Mouse (Mus musculus) liver, postnatal 0 days (tissue): ENCODE results near the gene Tldc1. TPM values are rescaled to one million over a fixed set of nuclear protein-coding genes. Genes with fewer than 3 reads are reported as not detected.
A peak's percentile ranks its signal among the peaks of the same experiment; 100 is the strongest.

Experiments used
- ATAC-seq: fragments of 200-750 bp; cut with Nextera tagmentation; 2 replicates; pipeline ENCODE4 v1.8.0; 2017; ENCODE audit warnings: mild to moderate bottlenecking, moderate library complexity
- DNase-seq: peaks from one replicate; pipeline ENCODE4 v3.0.0-alpha.2; 2016
- H3K27ac ChIP-seq: fragments of 300-500 bp; sonication (generic); 2 replicates; pipeline ENCODE4 v1.5.1; 2014; ENCODE audit warnings: antibody characterized with exemption, moderate library complexity, mild to moderate bottlenecking, low read depth
- H3K27me3 ChIP-seq: fragments of 300-500 bp; sonication (generic); 2 replicates; pipeline ENCODE4 v1.6.1; 2014; ENCODE audit warnings: low read length, control low read depth, mixed read lengths; ENCODE audit not compliant: insufficient read depth
- H3K36me3 ChIP-seq: fragments of 300-500 bp; sonication (generic); replicated peaks from 2 replicates; pipeline ENCODE4 v1.6.1; 2014; ENCODE audit warnings: mild to moderate bottlenecking, control low read depth, low read length, moderate library complexity, mixed read lengths; ENCODE audit not compliant: insufficient read depth
- H3K4me1 ChIP-seq: fragments of 300-500 bp; sonication (generic); 2 replicates; pipeline ENCODE4 v1.6.1; 2014; ENCODE audit warnings: antibody characterized with exemption, mild to moderate bottlenecking, control low read depth; ENCODE audit not compliant: insufficient read depth
- H3K4me2 ChIP-seq: fragments of 300-500 bp; sonication (generic); 2 replicates; pipeline ENCODE4 v1.6.1; 2014; ENCODE audit warnings: low read depth, mild to moderate bottlenecking, low read length, moderate library complexity, mixed read lengths
- H3K4me3 ChIP-seq: fragments of 300-500 bp; sonication (generic); 2 replicates; pipeline ENCODE4 v1.5.1; 2014; ENCODE audit warnings: low read depth, low read length
- H3K9ac ChIP-seq: fragments of 300-500 bp; sonication (generic); replicated peaks from 2 replicates; pipeline ENCODE4 v1.6.1; 2014; ENCODE audit warnings: mild to moderate bottlenecking, moderate library complexity
- H3K9me3 ChIP-seq: fragments of 300-500 bp; sonication (generic); 2 replicates; pipeline ENCODE4 v1.6.1; 2016; ENCODE audit warnings: mild to moderate bottlenecking, control low read depth, low read length, mixed read lengths
- CTCF ChIP-seq: sonication (generic); IDR thresholded peaks from 2 replicates; pipeline ENCODE4 v1.5.1; 2016; ENCODE audit warnings: antibody characterized with exemption, low read depth
- EP300 ChIP-seq: IDR thresholded peaks from 2 replicates; pipeline ENCODE4 v1.6.1; 2016; ENCODE audit warnings: antibody characterized with exemption, low read depth, mild to moderate bottlenecking
- WGBS: fragments of 180-500 bp; shearing (Covaris S2); extraction: QIAGEN DNeasy Blood & Tissue Kit; methylation state at CpG from one replicate; pipeline ENCODE4 v1.1.7; 2014; ENCODE audit not compliant: insufficient replicate concordance; 5-methylcytosine and 5-hydroxymethylcytosine counted together
- polyA plus RNA-seq: library from polyadenylated mRNA; unstranded; fragments of >200 nt; fragmentation: Nextera tagmentation; extraction: Ambion mirVana; gene quantifications from 2 replicates; pipeline ENCODE4 v1.2.1, GENCODE M21; 2015

Tldc1 gene
- polyA plus RNA-seq, 1 experiment from 2014 or later, result 4.6 TPM

DNA sequence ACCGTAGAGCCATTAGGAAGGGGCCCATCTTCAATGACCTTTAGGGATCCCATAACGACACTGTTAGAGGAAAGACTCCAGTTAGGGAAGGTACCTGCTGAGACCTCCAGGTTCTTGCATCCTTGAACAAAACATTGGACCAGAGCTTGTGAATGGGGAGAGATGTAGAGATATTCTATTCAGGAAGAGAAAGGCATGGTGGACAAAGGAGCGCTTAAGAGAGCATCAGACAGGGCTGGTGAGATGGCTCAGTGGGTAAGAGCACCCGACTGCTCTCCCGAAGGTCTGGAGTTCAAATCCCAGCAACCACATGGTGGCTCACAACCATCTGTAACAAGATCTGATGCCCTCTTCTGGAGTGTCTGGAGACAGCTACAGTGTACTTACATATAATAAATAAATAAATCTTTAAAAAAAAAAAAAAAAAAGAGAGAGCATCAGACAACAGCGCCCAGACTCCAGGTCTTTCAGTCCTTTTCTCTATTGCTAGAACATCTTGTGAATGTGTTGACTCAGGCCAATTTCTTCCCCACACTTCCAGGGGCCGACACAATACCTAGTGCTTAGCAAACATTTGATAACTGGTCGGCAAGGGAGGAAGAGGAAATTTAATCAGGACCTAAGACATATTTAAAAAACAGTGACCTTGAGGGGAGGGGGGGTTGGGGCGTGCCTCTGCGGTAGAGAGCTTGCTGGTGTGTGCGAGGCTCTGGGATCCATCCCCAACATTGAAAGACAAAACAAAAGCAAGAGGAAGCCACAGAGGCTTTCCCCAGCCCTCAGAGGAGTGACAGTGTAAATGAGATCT, 40.9 kb downstream of the Tldc1 start:
- WGBS, result 59% methylated on average over 11 of the region's 11 CpGs
- H3K9me3 ChIP-seq, result no peaks in the 10 kb centered on the region
- ATAC-seq (no peak), DNase-seq (no peak)
- no peaks in the 10 kb centered on the region for H3K27me3 ChIP-seq
- H3K9ac ChIP-seq, result no peak overlapping the region
- H3K27ac ChIP-seq, result no peak overlapping the region
- no peak overlapping the region for H3K4me2 ChIP-seq
- no peak for TF ChIP-seq EP300
- no peak for TF ChIP-seq CTCF
- H3K36me3 ChIP-seq, result no peaks in the 10 kb centered on the region
- H3K4me3 ChIP-seq, result no peak overlapping the region
- no peaks in the 10 kb centered on the region for H3K4me1 ChIP-seq

DNA sequence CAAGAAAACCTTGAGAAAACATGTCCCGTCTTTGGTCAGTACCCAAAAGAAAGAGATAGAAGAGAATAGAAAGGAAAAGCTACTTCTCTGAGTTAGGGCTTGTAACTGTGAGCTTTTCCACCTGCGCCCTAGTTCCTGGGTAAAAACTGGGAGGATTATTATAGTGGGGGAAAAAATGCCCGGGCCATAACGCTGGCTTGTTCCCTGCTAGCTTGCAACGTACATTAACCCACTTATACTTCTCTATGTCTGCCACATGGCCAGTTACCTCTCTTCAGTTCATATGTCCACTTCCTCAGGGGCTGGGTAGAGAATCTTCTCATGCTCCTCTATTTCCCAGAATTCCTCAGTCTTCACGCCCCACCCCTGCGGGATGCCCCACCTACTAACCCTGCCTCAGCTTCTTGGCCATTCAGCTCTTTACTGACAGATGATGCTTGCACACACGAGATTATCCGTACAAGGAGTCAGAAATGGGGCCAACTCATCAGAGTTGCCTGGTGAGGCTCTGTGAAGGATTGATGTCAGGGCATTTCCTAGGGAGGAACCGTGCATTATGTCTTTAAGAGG, 41.8 kb downstream of the Tldc1 start:
- no peak overlapping the region for H3K4me3 ChIP-seq

DNA sequence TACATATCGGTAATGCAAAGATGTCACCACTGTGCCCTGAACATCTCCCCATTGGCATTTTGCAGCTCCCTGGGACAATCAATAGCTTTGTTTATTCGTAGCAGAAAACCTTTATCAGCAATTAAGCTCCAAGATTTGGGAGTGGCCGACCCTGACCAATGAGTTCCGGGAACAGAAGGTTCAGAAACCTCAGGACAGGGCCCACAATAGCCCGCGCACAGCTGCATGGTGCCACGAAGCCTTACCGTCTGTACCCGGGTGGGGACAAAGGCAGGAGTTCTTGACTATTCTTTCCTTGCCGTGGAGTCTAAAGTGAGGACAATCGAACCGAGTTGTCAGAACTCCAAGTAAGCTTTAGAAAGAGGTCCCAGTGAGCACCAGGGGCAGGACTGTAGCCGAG, 46.1 kb downstream of the Tldc1 start:
- no peak overlapping the region for H3K27ac ChIP-seq
- no peaks in the 10 kb centered on the region for H3K27me3 ChIP-seq
- no peak for DNase-seq
- H3K4me2 ChIP-seq, result no peak overlapping the region
- no peak overlapping the region for H3K4me3 ChIP-seq
- no peaks in the 10 kb centered on the region for H3K9me3 ChIP-seq
- no peak for ATAC-seq
- no peak overlapping the region for H3K9ac ChIP-seq
- TF ChIP-seq CTCF, result no peak
- no peak for TF ChIP-seq EP300
- H3K4me1 ChIP-seq, result no peaks in the 10 kb centered on the region
- no peaks in the 10 kb centered on the region for H3K36me3 ChIP-seq
- 77% methylated on average over 13 of the region's 13 CpGs for WGBS

More for the DNA sequence above, 41.8 kb downstream of the Tldc1 start:
- Histone ChIP-seq H3K9ac (no peak overlapping the region), H3K4me1 (no peaks in the 10 kb centered on the region), H3K9me3 (no peaks in the 10 kb centered on the region), H3K4me2 (no peak overlapping the region), H3K27me3 (no peaks in the 10 kb centered on the region), H3K36me3 (no peaks in the 10 kb centered on the region), H3K27ac (no peak overlapping the region)
- no peak for ATAC-seq
- no peak for DNase-seq
- TF ChIP-seq EP300 (no peak), CTCF (no peak)
- WGBS, result 81% methylated on average over 10 of the region's 10 CpGs

DNA sequence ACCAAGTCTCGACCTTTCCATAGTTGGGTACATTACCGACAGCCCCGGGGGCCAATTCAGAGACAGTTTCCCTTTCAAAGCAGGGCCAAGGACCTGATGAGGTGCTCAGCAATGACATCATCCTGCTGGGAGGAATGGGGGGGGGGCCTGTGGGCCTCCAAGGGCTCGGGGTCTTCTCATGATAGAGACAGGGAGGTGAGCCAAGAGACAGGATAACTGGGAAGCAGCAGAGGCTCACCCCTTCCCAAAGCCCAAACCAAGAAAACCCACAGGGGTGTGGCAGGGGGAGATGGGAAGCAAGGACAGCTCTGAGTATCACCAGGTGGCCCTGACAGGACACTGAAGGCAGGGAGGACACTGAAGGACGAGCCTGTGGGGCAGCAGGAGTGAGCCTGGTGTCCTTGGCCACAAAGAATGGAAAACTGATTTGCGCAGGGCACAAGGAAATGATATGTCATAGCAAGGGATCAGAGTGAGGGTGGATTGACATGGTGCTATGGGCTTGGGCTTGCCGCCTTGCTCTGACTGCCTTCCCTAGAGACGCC, 49.8 kb downstream of the Tldc1 start:
- Histone ChIP-seq H3K9me3 (no peaks in the 10 kb centered on the region), H3K4me3 (no peak overlapping the region), H3K27me3 (no peaks in the 10 kb centered on the region), H3K4me1 (no peaks in the 10 kb centered on the region), H3K27ac (no peak overlapping the region), H3K36me3 (no peaks in the 10 kb centered on the region), H3K4me2 (no peak overlapping the region), H3K9ac (no peak overlapping the region)
- WGBS, result 77% methylated on average over 8 of the region's 8 CpGs
- TF ChIP-seq CTCF (no peak), EP300 (no peak)
- ATAC-seq (no peak), DNase-seq (no peak)

DNA sequence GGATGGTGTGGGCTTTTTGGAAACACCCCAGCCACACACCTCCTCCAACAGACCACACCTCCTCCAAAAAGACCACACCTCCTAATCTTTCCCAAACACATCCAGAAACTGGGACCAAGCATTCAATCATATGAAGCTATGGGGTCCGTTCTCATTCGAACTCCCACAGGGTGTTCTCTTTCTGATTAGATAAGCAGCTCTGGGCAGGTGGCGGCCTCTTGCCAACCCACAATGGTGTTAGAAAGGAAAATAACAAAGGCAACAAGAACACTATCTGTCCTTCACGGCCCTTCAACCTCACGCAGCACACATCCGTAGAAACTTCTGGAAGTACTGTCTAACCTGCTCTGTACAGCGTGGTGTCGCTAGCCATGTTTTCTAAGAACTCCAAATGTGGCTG, 51.1 kb downstream of the Tldc1 start:
- peak; percentile 79 for TF ChIP-seq EP300
- TF ChIP-seq CTCF, result no peak
- peak; percentile 77 for ATAC-seq
- Histone ChIP-seq H3K4me2 (no peak overlapping the region), H3K4me3 (no peak overlapping the region), H3K9ac (no peak overlapping the region), H3K9me3 (no peaks in the 10 kb centered on the region), H3K4me1 (no peaks in the 10 kb centered on the region), H3K36me3 (no peaks in the 10 kb centered on the region), H3K27me3 (no peaks in the 10 kb centered on the region), H3K27ac (no peak overlapping the region)
- WGBS, result 46% methylated on average over 8 of the region's 8 CpGs
- DNase-seq, result no peak

DNA sequence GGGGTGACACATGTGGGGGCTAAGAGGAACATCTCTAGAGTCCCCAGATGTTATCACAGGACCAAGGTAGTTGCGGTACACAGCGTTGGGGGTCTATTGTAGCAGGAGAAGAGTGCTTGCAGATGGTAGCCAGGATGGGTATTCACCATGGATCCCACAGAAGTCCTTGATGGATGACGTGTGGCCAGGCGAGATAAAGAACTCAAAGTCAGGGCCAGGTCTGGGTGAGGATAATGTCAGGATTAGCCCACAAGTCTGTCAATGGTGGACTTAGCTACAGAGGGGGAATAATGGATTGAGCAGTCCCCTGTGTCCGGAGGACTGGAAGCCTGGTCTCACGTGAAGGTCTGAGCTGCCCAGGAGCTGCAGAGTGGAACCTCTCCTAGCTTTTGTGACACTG, 53.6 kb downstream of the Tldc1 start:
- H3K27me3 ChIP-seq, result no peaks in the 10 kb centered on the region
- no peak overlapping the region for H3K9ac ChIP-seq
- ATAC-seq, result no peak
- no peaks in the 10 kb centered on the region for H3K4me1 ChIP-seq
- H3K27ac ChIP-seq, result no peak overlapping the region
- DNase-seq, result no peak
- no peaks in the 10 kb centered on the region for H3K9me3 ChIP-seq
- no peak overlapping the region for H3K4me2 ChIP-seq
- H3K4me3 ChIP-seq, result no peak overlapping the region
- TF ChIP-seq CTCF (no peak), EP300 (no peak)
- WGBS, result 76% methylated on average over 6 of the region's 6 CpGs
- H3K36me3 ChIP-seq, result no peaks in the 10 kb centered on the region
